Mouse (Mus musculus) kidney, postnatal 0 days (tissue): Measurements from ENCODE around the gene Bcl2l13. TPM values are rescaled to one million over a fixed set of nuclear protein-coding genes. Genes with fewer than 3 reads are reported as not detected.

Source experiments
- ATAC-seq: fragments of 200-750 bp; cut with Nextera tagmentation; replicated peaks from 2 replicates; pipeline ENCODE4 v1.8.0; 2017; ENCODE audit warnings: low read depth, moderate number of reproducible peaks, moderate TSS enrichment, moderate library complexity; ENCODE audit not compliant: low FRiP score
- DNase-seq: peaks from one replicate; pipeline ENCODE4 v3.0.0-alpha.2; 2016; ENCODE audit warnings: low spot score
- H3K27ac ChIP-seq: fragments of 300-500 bp; sonication (generic); 2 replicates; pipeline ENCODE4 v1.5.1; 2014; ENCODE audit warnings: mild to moderate bottlenecking
- H3K27me3 ChIP-seq: fragments of 300-500 bp; sonication (generic); 2 replicates; pipeline ENCODE4 v1.6.1; 2014; ENCODE audit warnings: low read length, mixed read lengths; ENCODE audit not compliant: insufficient read depth
- H3K36me3 ChIP-seq: fragments of 300-500 bp; sonication (generic); 2 replicates; pipeline ENCODE4 v1.6.1; 2014; ENCODE audit warnings: low read length, mixed read lengths; ENCODE audit not compliant: insufficient read depth
- H3K4me1 ChIP-seq: fragments of 300-500 bp; sonication (generic); replicated peaks from 2 replicates; pipeline ENCODE4 v1.6.1; 2014; ENCODE audit warnings: antibody characterized with exemption, low read length, mixed read lengths; ENCODE audit not compliant: insufficient read depth
- H3K4me2 ChIP-seq: fragments of 300-500 bp; sonication (generic); 2 replicates; pipeline ENCODE4 v1.6.1; 2014; ENCODE audit warnings: mild to moderate bottlenecking, low read length, moderate library complexity, mixed read lengths
- H3K4me3 ChIP-seq: fragments of 300-500 bp; sonication (generic); replicated peaks from 2 replicates; pipeline ENCODE4 v1.5.1; 2014; ENCODE audit warnings: low read depth, low read length
- H3K9ac ChIP-seq: fragments of 300-500 bp; sonication (generic); 2 replicates; pipeline ENCODE4 v1.6.1; 2014; ENCODE audit warnings: low read depth, low read length
- H3K9me3 ChIP-seq: fragments of 300-500 bp; sonication (generic); replicated peaks from 2 replicates; pipeline ENCODE4 v1.6.1; 2016; ENCODE audit warnings: low read length, inconsistent platforms, mixed read lengths
- CTCF ChIP-seq: IDR thresholded peaks from 2 replicates; pipeline ENCODE4 v1.5.1; 2016; ENCODE audit warnings: antibody characterized with exemption, low read depth, mild to moderate bottlenecking, moderate library complexity
- WGBS: fragments of 180-500 bp; shearing (Covaris S2); extraction: QIAGEN DNeasy Blood & Tissue Kit; methylation state at CpG from one replicate; pipeline ENCODE4 v1.1.7; 2014; 5-methylcytosine and 5-hydroxymethylcytosine counted together
- polyA plus RNA-seq: library from polyadenylated mRNA; unstranded; fragments of >200 nt; fragmentation: Nextera tagmentation; extraction: Ambion mirVana; gene quantifications from 2 replicates; pipeline ENCODE4 v1.2.1, GENCODE M21; 2015

Gene Bcl2l13
- polyA plus RNA-seq = 22.4 and 22.9 TPM in 2 replicates

GRCm38 (mm10) chr6:120835474-120836374 lies at the start of gene Bcl2l13:
Gene Bcl2l13 (plus strand): TSS chr6:120836212.
- peak; percentile 65 for TF ChIP-seq CTCF
- ATAC-seq = peak; percentile 95
- no peaks in the 10 kb centered on the region for H3K4me1 ChIP-seq
- peak within 1 kb of the TSS; percentile 96 for H3K27ac ChIP-seq
- 3% methylated on average over 40 of the region's 40 CpGs for WGBS
- no peaks in the 10 kb centered on the region for H3K27me3 ChIP-seq
- peak; percentile 91 for DNase-seq
- H3K9ac ChIP-seq = peak within 1 kb of the TSS; percentile 93
- no peaks in the 10 kb centered on the region for H3K36me3 ChIP-seq
- H3K9me3 ChIP-seq = no peaks in the 10 kb centered on the region
- H3K4me2 ChIP-seq = peak within 1 kb of the TSS; percentile 74
- H3K4me3 ChIP-seq = peak within 1 kb of the TSS; percentile 71

DNA sequence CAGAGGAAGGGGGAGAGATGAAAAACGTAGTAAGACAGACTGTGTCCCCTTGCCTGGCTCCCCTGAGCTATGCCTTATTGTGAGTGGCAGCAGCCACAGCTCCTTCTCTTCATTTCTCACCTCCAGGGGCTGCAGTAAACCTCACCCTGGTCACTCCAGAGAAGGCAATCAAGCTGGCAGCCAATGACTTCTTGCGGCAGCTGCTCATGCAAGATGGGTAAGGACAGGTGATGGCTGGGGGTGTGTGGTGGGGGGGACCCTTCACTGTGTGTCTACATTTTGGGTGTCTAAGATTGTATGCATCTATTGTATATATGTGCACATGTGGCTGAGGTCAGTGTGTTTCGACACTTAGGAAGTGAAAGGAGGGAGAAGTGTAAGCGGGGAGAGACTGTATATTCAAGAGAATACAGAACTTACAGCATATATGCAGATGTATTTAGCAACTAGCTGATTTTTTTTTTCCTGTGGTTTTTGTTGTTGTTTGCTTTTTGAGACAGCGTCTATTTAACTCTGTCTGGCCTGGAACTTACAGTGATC lies 47.9 kb upstream of the Bcl2l13 start:
- H3K9ac ChIP-seq = no peak overlapping the region
- H3K27me3 ChIP-seq = no peaks in the 10 kb centered on the region
- no peak for TF ChIP-seq CTCF
- DNase-seq = no peak
- no peaks in the 10 kb centered on the region for H3K9me3 ChIP-seq
- no peak for ATAC-seq
- WGBS = 68% methylated on average over 5 of the region's 5 CpGs
- H3K27ac ChIP-seq = no peak overlapping the region
- H3K4me2 ChIP-seq = no peak overlapping the region
- no peaks in the 10 kb centered on the region for H3K4me1 ChIP-seq
- no peak overlapping the region for H3K4me3 ChIP-seq
- peaks cover 12% of the 10 kb centered on the region; the same call in 1 of the 2 replicates for H3K36me3 ChIP-seq

DNA sequence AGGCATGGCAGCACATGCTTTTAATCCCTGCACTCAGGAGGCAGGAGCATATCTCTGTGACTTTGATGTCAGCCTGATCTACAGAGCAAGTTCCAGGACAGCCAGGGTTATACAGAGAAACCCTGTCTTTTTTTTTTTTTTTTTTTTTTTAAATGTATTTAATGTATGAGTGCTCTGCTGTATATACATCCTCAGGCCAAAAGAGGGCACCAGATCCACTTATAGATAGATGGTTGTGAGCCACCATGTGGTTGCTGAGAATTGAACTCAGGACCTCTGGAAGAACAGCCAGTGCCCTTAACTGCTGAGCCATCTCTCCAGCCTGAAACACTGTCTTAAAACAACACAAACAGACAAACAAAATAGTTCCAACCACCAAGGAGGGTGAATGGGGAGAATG lies 47.1 kb upstream of the Bcl2l13 start:
- H3K4me1 ChIP-seq = no peaks in the 10 kb centered on the region
- peak; percentile 53 for TF ChIP-seq CTCF
- no peaks in the 10 kb centered on the region for H3K9me3 ChIP-seq
- DNase-seq (peak; percentile 42), ATAC-seq (no peak)
- no peak overlapping the region for H3K4me3 ChIP-seq
- H3K27ac ChIP-seq = no peak overlapping the region
- H3K36me3 ChIP-seq = peaks cover 20% of the 10 kb centered on the region
- H3K9ac ChIP-seq = no peak overlapping the region
- no peak overlapping the region for H3K4me2 ChIP-seq
- H3K27me3 ChIP-seq = no peaks in the 10 kb centered on the region

GRCm38 (mm10) chr6:120790153-120790552 lies 45.9 kb upstream of the Bcl2l13 start:
- no peaks in the 10 kb centered on the region for H3K4me1 ChIP-seq
- H3K4me3 ChIP-seq = no peak overlapping the region
- H3K36me3 ChIP-seq = peaks cover 29% of the 10 kb centered on the region
- WGBS = 93% methylated on average over 10 of the region's 11 CpGs
- ATAC-seq = no peak
- no peak for DNase-seq
- H3K4me2 ChIP-seq = no peak overlapping the region
- no peaks in the 10 kb centered on the region for H3K27me3 ChIP-seq
- no peak for TF ChIP-seq CTCF
- H3K27ac ChIP-seq = no peak overlapping the region
- H3K9me3 ChIP-seq = no peaks in the 10 kb centered on the region
- no peak overlapping the region for H3K9ac ChIP-seq

DNA sequence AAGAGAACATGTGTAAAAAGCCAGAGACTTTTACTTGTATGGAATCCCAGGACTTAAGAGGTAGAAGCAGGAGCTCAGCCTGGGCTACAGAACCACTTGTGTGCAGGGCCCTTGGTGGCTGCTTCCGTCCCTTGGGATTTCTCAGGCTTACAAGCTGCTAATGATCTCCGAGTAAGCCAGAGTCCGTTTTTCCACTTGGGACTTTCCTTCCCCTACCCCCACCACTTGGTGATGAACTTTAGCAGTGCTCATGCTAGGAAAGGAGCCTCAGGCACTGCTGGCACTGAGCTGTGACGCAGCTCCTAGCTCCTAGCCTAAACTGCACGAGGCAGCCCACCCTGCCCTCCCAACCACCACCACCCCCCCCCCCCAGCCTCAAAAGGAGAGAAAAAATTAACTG lies 45.3 kb upstream of the Bcl2l13 start:
- no peak overlapping the region for H3K4me2 ChIP-seq
- peaks cover 34% of the 10 kb centered on the region for H3K36me3 ChIP-seq
- peak; percentile 49 for ATAC-seq
- no peak overlapping the region for H3K4me3 ChIP-seq
- WGBS = 47% methylated on average over 5 of the region's 5 CpGs
- H3K9me3 ChIP-seq = no peaks in the 10 kb centered on the region
- no peak overlapping the region for H3K27ac ChIP-seq
- no peaks in the 10 kb centered on the region for H3K4me1 ChIP-seq
- H3K9ac ChIP-seq = no peak overlapping the region
- no peak for DNase-seq
- no peak for TF ChIP-seq CTCF
- H3K27me3 ChIP-seq = no peaks in the 10 kb centered on the region

GRCm38 (mm10) chr6:120792947-120793346 lies 43.1 kb upstream of the Bcl2l13 start:
- no peak for DNase-seq
- WGBS = 71% methylated on average over 8 of the region's 8 CpGs
- no peak for ATAC-seq
- peak; percentile 52 for TF ChIP-seq CTCF
- Histone ChIP-seq H3K4me3 (no peak overlapping the region), H3K36me3 (peaks cover 49% of the 10 kb centered on the region), H3K27me3 (no peaks in the 10 kb centered on the region), H3K9ac (no peak overlapping the region), H3K27ac (no peak overlapping the region), H3K4me2 (no peak overlapping the region), H3K4me1 (no peaks in the 10 kb centered on the region), H3K9me3 (no peaks in the 10 kb centered on the region)
